Mouse (Mus musculus) lung, postnatal 0 days (tissue): Measurements from ENCODE around the gene Sox18.

Source experiments
- CTCF ChIP-seq: IDR thresholded peaks from 2 replicates; pipeline ENCODE4 v1.5.1; 2016; ENCODE audit warnings: antibody characterized with exemption, mild to moderate bottlenecking
- EP300 ChIP-seq: IDR thresholded peaks from 2 replicates; pipeline ENCODE4 v1.6.1; 2016; ENCODE audit warnings: antibody characterized with exemption, mild to moderate bottlenecking, control low read depth

GRCm38 (mm10) chr2:181623401-181623800, 48.0 kb downstream of the Sox18 start:
- TF ChIP-seq CTCF, result peak; percentile 62
- no peak for TF ChIP-seq EP300
